Mouse (Mus musculus) heart, postnatal 10 days (tissue): ENCODE data around the gene Hs3st6. TPM values are rescaled to one million over a fixed set of nuclear protein-coding genes. Genes with fewer than 3 reads are reported as not detected.

Experiments
- DNase-seq, 2 experiments: peaks; one replicate each; pipeline ENCODE4 v3.0.0; 2021
- intact Hi-C: fragments of 180-260 bp; cut with DNase I; formaldehyde crosslinking; loops from one replicate; pipeline ENCODE4 v1.15.1; 2025
- total RNA-seq, 2 experiments: library from RNA; stranded (reverse); gene quantifications; 2 replicates each; pipeline ENCODE4 v1.2.3; 2021

Gene Hs3st6
- total RNA-seq, 2 experiments from 2014 or later = not detected

GRCm38 (mm10) chr17:24761121-24761520, 8.3 kb downstream of the Hs3st6 start:
- no peak for DNase-seq
- intact Hi-C loops = no loop called here

- intact Hi-C loops = no loop called here
Measured at GRCm38 (mm10) chr17:24765016-24765905, 12.5 kb downstream of the Hs3st6 start.

GRCm38 (mm10) chr17:24766266-24766875, 13.6 kb downstream of the Hs3st6 start:
- intact Hi-C loops = no loop called here
- DNase-seq = no peak

More at GRCm38 (mm10) chr17:24765016-24765905, 12.5 kb downstream of the Hs3st6 start:
- no peak for DNase-seq

GRCm38 (mm10) chr17:24769146-24769545, 16.4 kb downstream of the Hs3st6 start:
- intact Hi-C loops = no loop called here
- no peak for DNase-seq

- no peak for DNase-seq
- intact Hi-C loops = no loop called here
Measured at GRCm38 (mm10) chr17:24773241-24773640, 20.5 kb downstream of the Hs3st6 start.

GRCm38 (mm10) chr17:24775173-24775572, 22.4 kb downstream of the Hs3st6 start:
- DNase-seq = no peak
- intact Hi-C loops = no loop called here

- no peak for DNase-seq
- intact Hi-C loops = no loop called here
Measured at GRCm38 (mm10) chr17:24777073-24777472, 24.3 kb downstream of the Hs3st6 start.

GRCm38 (mm10) chr17:24780821-24781220, 28.0 kb downstream of the Hs3st6 start:
- intact Hi-C loops = no loop called here
- no peak for DNase-seq

GRCm38 (mm10) chr17:24792190-24792589, 39.4 kb downstream of the Hs3st6 start:
- intact Hi-C loops = no loop called here
- DNase-seq = no peak

- no peak for DNase-seq
- intact Hi-C loops = no loop called here
Measured at GRCm38 (mm10) chr17:24794791-24795190, 42.0 kb downstream of the Hs3st6 start.

- DNase-seq = no peak
- intact Hi-C loops = no loop called here
Measured at GRCm38 (mm10) chr17:24796969-24797368, 44.2 kb downstream of the Hs3st6 start.

GRCm38 (mm10) chr17:24798229-24798628, 45.4 kb downstream of the Hs3st6 start:
- no peak for DNase-seq
- intact Hi-C loops = no loop called here

GRCm38 (mm10) chr17:24799476-24799875, 46.7 kb downstream of the Hs3st6 start:
- no peak for DNase-seq
- intact Hi-C loops = no loop called here

- no peak for DNase-seq
- intact Hi-C loops = no loop called here
Measured at GRCm38 (mm10) chr17:24800524-24800923, 47.7 kb downstream of the Hs3st6 start.

- DNase-seq = peak; percentile 57 to 74
Measured at GRCm38 (mm10) chr17:24803952-24804951, 51.5 kb downstream of the Hs3st6 start, which contains the start of gene Meiob. Gene Meiob (plus strand): TSS chr17:24804289.

More at GRCm38 (mm10) chr17:24803952-24804951, 51.5 kb downstream of the Hs3st6 start, which contains the start of gene Meiob:
- intact Hi-C loops = no loop called here

Other genes starting within 250 kb of the Hs3st6 start
- 10 to 100 TPM; 75.9 to 77.9 TPM for gene Traf7, start 225.1 kb upstream of the Hs3st6 start, total RNA-seq
- under 1 TPM; 0.32 to 0.45 TPM for gene Rab26, start 218.8 kb upstream of the Hs3st6 start, total RNA-seq
- gene Pkd1, start 203.2 kb upstream of the Hs3st6 start, total RNA-seq = 10 to 100 TPM; 60.1 to 72.2 TPM
- gene Tsc2, start 120.4 kb upstream of the Hs3st6 start, total RNA-seq = 10 to 100 TPM; 86.0 to 95.6 TPM
- 1 to 10 TPM; 3.2 to 3.4 TPM for gene Nthl1, start 120.3 kb upstream of the Hs3st6 start, total RNA-seq
- gene Slc9a3r2, start 102.7 kb upstream of the Hs3st6 start, total RNA-seq = 100 to 1,000 TPM; 108 to 133 TPM
- gene Npw, start 94.5 kb upstream of the Hs3st6 start, total RNA-seq = not detected
- 10 to 100 TPM; 25.1 to 25.4 TPM for gene Zfp598, start 83.3 kb upstream of the Hs3st6 start, total RNA-seq
- not detected for gene Syngr3, start 63.0 kb upstream of the Hs3st6 start, total RNA-seq
- 10 to 100 TPM; 18.9 to 19.8 TPM for gene Gfer, start 56.8 kb upstream of the Hs3st6 start, total RNA-seq
- 1 to 10 TPM in 1 of 2 experiments, under 1 TPM in 1; 0.93 to 2.9 TPM for gene Noxo1, start 56.8 kb upstream of the Hs3st6 start, total RNA-seq
- 10 to 100 TPM; 20.8 to 21.5 TPM for gene Tbl3, start 45.3 kb upstream of the Hs3st6 start, total RNA-seq
- gene Rnf151, start 34.9 kb upstream of the Hs3st6 start, total RNA-seq = not detected
- 100 to 1,000 TPM; 730 to 736 TPM for gene Rps2, start 34.9 kb upstream of the Hs3st6 start, total RNA-seq
- 100 to 1,000 TPM; 845 to 899 TPM for gene Ndufb10, start 28.5 kb upstream of the Hs3st6 start, total RNA-seq
- gene Rpl3l, start 25.2 kb upstream of the Hs3st6 start, total RNA-seq = 10 to 100 TPM; 67.3 to 69.8 TPM
- gene Msrb1, start 16.3 kb upstream of the Hs3st6 start, total RNA-seq = 100 to 1,000 TPM; 123 to 163 TPM
- not detected for gene Meiob, start 51.3 kb downstream of the Hs3st6 start, total RNA-seq
- gene Hagh, start 87.2 kb downstream of the Hs3st6 start, total RNA-seq = 100 to 1,000 TPM; 110 to 117 TPM
- 10 to 100 TPM; 62.4 to 66.0 TPM for gene Fahd1, start 97.4 kb downstream of the Hs3st6 start, total RNA-seq
- gene Igfals, start 113.0 kb downstream of the Hs3st6 start, total RNA-seq = 10 to 100 TPM in 1 of 2 experiments, 1 to 10 TPM in 1; 9.9 to 14.0 TPM
- 10 to 100 TPM; 27.0 to 27.8 TPM for gene Nubp2, start 133.4 kb downstream of the Hs3st6 start, total RNA-seq
- 10 to 100 TPM; 41.3 to 45.8 TPM for gene Spsb3, start 133.7 kb downstream of the Hs3st6 start, total RNA-seq
- gene Eme2, start 142.1 kb downstream of the Hs3st6 start, total RNA-seq = 10 to 100 TPM; 17.1 to 23.7 TPM
- gene Mrps34, start 142.1 kb downstream of the Hs3st6 start, total RNA-seq = 100 to 1,000 TPM; 114 to 116 TPM
- 10 to 100 TPM; 45.4 to 54.6 TPM for gene Nme3, start 143.5 kb downstream of the Hs3st6 start, total RNA-seq
- gene Mapk8ip3, start 184.0 kb downstream of the Hs3st6 start, total RNA-seq = 10 to 100 TPM; 64.0 to 66.9 TPM
- 10 to 100 TPM; 19.4 to 22.9 TPM for gene Jpt2, start 207.7 kb downstream of the Hs3st6 start, total RNA-seq